Mouse (Mus musculus) layer of hippocampus, adult 8-10 months (tissue): ENCODE results near the gene Pnp2. TPM values are rescaled to one million over a fixed set of nuclear protein-coding genes. Genes with fewer than 3 reads are reported as not detected.
A peak's percentile ranks its signal among the peaks of the same experiment; 100 is the strongest.
"Not testable (repeated sequence)": the region's sequence is repeated elsewhere in the genome, so short reads cannot be mapped to it uniquely, and the experiment has no call there.

Experiments
- DNase-seq, 2 experiments: peaks; one replicate each; pipeline ENCODE4 v3.0.0; 2022; ENCODE audit warnings: low spot score in 2 of 2
- total RNA-seq, 4 experiments: library from RNA; stranded (reverse); gene quantifications; 2 replicates each; pipeline ENCODE4 v1.2.4; 2022

Gene Pnp2
- 1 to 10 TPM; 1.3 to 2.0 (median 1.5) TPM for total RNA-seq

DNA sequence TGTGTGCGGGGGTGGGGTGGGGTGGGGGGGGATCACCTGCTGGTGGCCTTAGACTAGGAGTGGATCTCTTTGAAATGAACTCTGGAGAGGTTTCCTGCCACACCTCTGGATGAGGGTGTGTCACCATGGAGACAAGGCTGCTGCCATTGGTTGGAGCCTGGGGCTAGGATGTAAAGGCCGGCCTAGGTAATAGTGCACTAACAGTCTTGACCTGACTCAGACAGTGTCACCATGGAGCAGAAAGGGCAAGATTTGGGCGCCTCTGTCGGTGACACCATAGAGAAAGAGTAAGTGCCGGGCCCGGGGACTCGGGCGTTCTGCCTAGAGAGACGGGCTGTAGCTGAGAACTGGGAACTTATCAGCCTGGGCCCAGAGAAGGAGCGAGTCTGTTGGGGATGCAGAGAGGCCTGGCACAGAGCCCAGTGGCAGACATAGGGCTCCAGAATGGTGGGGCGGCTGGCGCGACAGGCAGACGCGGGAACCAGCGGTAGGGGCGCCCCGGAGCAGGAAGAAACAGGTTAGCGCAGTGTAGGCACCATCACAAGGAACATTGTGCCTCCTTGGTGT is at the start of gene Pnp2:
TSS of gene Pnp2 (plus strand) at position 51 of the 567 bp plus-strand sequence.
- peak; percentile 34 to 42 for DNase-seq

DNA sequence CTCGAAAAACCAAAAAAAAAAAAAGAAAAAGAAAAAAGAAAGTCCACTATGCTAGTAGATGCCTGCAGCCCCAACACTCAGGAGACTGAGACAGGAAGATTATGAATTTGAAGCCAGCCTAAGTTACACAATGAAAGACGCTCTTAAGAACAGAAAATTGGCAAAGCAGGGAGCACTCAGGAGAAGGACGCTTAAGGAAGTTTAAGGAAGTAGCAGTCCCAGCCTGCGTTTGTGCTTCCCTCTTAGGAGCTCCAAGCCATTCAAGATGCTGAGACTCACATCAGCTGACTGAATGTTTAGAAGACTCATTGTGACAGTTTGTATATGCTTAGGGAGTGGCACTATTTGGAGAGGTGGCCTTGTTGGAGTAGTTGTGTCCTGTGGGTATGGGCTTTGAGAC is 47.7 kb upstream of the Pnp2 start:
- no peak for DNase-seq

DNA sequence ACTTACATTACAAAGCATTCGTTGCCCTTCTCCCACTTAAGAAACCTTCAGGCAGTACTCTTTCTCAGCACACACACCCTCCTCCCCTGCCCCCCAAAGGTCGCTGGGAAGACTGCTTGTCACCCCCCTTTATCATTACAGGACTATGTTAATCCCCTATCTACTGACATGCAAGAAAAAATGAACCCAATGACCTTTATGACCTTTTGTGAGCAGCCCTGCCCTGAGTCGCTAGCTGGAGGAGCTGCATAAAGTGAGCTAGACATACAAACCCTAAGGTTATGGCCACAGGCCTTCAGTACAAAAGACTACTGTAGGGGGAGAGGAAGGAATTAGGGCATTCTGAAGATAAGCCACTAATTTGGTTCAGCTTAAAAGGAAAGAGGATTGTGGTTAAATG is 44.4 kb upstream of the Pnp2 start:
- no peak for DNase-seq

DNA sequence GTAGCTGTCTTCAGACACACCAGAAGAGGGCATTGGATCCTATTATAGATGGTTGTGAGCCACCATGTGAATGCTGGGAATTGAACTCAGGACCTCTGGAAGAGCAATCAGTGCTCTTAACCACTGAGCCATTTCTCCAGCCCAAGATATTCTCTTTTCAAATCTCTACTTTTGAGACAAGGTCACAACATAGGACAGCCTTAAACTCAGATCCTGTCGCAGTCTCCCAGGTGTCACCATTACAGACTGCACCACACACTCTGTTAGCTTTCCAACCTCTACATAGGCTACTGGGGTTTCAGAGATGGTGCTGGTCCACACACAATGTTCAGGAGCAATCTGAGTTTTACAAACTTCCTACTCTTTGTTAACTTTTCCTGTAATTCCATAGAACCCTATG is 32.4 kb upstream of the Pnp2 start:
- not testable (repeated sequence) for DNase-seq

DNA sequence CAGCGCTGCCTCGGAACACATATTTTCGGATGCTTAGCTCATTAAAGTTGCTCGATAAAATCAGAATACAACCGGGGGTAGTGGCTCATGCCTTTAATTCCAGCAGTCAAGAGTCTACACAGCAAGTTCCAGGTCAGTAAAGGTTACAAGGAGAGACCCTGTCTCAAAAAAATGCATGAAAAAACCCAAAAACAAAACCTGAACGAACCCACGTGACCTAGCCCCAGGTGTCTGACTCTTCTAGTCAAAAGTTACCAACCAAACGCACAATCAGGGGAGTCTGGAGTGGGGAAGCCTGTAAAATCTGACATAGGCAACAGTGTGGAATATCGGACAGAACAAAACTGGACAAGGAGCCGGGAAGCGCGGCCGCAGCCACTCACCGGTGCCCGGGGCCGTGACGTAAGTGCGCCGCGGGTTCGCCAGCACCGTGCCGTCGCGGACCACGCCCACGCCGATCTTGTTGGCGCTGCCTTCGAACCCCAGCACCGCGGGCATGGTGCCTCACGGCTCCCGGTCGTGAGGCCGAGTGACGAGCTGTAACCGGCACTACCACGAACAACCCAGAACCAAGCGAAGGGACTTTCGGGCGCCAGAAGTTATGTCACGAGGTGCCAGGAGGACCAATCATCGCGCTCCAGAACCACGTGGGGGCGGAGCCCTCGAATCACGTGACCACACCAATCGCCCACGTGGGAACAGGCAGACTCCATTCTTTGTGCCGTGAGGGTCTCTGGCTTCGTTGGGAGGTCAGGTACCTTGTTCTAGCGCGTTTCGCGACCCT is 31.3 kb upstream of the Pnp2 start, which contains the start of the genes Osgep and Apex1:
TSS of gene Osgep (minus strand) at position 613 of the 784 bp plus-strand sequence.
TSS of gene Apex1 (plus strand) at position 688 of the 784 bp plus-strand sequence.
- peak; percentile 97 to 98 for DNase-seq

DNA sequence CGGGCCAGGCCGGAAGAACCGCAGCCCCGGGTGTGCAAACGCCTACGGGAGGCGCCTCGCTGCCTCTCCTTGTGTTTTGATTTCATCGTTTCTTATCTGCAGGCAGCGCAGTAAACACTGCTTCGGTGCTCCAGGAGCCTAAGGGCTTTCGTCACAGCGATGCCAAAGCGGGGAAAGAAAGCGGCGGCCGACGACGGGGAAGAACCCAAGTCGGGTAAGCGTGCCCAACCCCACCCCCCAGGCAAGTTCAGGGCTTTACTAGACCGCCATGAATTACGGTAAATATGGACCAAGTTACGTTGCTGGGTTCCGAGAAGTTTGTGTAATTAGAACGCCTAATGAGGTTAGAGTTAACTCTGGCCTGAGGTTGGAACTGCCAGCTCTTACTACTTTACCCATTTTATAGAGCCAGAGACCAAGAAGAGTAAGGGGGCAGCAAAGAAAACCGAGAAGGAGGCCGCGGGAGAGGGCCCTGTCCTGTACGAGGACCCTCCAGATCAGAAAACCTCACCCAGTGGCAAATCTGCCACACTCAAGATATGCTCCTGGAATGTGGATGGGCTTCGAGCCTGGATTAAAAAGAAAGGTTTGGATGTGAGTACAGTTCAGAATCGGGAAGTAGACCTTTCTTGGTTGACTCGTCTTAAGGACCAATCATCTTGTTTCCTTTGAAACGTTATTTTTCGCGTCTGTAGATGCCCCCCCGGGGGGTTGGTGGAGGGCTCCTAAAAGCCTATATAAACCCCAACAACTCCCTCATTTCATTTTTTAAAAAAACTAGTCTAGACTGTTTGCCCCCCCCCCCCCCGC is 30.5 kb upstream of the Pnp2 start:
- no peak for DNase-seq

DNA sequence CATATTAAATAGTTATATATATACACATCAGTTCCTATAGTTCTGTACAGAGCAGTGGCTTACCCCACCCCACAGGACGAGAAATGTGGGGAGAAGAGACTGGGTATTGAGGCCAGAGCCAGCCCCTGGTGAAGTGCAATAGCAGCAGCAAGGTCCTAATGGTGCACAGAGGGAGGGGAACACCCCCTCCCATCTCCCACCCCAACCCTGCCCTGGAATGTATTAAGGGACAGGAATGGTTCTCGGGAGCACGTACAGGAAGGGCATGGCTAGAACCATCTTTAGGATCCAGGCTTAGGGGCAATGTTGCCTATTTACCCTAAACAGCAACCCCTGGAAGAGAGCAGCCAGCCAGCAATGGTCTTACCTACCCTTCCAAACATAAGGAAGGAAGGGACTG is 28.4 kb upstream of the Pnp2 start:
- no peak for DNase-seq

DNA sequence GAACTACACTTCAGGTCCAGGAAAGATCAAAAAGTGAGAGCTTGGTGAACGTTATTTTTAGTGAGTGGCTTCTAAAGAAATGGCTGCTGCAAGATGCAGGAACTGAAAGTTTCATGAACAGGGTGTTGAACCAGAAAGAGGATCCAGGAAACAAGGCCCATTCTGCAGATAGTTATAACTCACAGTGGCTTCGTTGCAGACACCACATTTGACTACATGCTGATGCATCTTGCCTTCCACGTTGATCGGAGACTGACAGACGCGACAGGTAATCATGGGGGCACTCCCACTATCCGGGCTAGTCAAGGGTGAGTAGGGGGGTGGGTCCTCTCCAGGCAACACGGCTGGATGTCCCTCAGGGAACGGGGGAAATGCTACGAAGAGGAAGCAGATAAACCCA is 25.8 kb upstream of the Pnp2 start:
- DNase-seq: peak in 1 of 2 experiments; percentile 21

DNA sequence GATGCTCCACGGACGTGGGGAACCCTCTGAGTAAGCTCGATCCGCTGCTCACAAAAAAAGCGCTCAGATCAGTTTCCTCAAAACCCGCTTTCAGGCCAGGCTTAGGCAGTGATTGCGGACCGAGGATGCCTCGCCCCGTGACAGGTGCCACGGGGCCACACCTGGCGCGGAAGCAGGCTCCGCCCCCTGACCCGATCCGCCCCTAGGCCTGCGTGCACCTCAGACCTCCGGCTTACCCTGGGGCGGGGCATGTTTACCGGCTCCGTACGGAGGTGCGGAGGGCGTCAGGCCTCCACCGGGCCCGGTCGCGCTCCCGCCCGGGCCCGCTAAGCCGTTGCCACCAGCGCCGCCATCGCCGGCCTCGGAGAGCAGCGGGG is 25.4 kb upstream of the Pnp2 start:
- DNase-seq: no peak

DNA sequence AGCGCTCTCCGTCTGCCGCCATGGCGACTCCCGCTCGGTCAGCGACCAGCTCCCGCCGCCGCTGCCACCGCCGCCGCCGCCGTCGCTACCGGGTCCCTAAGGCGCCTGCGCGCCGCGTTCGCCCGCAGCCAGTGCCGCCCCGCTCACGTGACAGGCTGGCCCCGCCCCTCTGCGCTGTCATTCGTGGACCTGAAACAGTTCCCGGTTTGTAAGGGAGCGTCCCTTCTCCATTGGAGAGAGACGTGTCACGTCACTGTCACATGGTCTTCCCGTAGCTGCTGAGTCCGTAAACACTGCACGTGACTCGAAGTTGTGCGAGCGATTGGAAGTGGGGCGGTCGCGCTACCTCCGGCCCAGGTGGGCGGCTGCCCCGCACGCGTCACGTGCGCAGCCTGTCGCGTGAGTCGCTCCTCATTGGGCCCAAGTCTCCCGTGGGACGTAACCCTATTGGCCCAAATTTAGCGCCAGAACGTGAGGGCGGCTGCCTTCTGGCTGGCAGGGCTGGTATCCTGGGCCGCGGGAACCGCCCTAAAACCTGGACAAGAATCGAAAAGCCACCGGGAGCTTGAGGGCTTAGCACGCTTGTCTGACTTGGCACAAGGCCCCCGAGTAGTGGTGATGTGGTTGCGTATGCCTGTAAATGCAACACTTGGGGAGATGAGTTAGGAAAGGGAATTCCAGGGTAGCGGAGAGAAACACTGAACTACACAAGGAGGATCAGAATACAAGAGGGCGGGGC is 24.9 kb upstream of the Pnp2 start, which contains the start of the genes Pip4p1 and Pnp:
TSS of gene Pip4p1 (minus strand) at position 103 of the 739 bp plus-strand sequence.
TSS of gene Pnp (plus strand) at position 329 of the 739 bp plus-strand sequence.
- peak; percentile 99 to 100 for DNase-seq

DNA sequence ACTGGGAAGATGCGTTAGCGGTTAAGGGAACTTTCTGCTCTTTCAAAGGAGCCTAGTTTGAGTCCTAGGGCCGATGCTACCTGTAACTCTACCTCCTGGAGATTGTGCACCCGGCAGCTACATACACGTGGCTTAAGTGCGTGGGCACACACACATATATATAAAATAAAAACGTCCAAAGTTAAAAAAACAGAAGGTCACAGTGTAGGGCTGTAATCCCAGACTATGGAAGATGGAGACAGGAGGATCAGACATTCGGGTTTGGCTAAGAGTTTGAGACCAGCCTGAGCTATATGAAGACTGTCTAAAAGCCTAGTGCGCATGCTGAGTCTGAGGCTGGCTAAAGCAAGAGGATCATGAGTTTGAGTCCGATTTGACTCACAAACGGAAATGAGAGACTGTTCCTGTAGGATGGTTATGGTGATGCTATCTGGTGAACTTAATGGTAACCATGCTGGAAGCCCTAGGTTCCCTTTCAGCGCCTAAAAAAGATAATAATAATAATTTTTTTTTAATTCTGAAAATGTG is 24.2 kb upstream of the Pnp2 start:
- no peak for DNase-seq

DNA sequence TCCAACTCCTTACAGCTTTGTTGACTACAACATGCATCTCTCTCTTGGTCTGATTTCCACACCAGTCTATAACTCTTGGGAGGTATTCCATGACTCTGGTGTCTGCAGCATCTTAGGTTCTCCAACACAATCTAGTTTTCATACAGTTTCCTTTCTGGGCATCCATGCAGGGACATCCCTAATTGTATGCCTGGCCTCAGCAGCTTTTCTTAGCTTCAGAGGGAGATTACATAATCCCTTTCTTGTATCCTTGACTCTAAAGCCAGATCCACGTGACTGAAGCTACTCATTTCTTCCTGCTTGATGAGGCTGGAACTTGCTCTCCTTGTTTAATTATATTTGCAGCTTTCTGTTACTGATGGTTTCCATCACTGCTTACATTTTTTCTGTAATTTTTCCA is 19.1 kb upstream of the Pnp2 start:
- no peak for DNase-seq

DNA sequence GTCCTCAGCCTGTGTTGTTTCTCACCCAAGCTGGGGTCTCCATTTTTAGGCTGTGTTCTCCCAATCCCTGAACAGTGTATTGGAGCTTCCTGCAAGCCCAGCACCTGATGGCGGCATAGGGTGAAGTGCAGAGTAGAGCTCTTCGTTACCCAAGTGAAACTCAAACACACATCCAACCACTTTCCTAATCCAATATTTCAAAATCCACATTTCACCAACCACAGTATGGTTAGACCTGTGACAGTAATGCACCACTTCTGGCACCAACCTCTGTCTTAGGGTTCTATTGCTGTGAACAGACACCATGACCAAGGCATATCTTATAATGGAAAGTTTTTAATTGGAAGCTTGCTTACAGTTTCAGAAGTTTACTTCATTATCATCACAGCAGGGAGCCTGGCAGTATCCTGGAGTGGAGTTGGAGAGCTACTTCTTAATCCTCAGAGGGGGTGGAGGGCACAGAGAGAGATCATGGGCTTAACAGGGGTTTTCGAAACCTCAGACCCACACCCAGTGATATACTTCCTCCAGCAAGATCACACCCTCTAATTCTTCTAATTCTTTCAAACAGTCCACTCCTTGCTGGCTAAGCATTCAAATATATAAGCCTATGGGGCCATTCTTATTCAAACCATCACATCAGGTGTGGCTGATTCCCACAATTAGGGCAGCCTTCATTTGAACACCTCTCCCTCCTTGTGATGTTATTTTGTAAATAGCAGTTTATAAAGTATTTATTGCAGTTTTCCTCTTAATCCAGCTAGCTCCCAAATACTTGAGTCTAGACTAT is 17.5 kb upstream of the Pnp2 start:
- no peak for DNase-seq

DNA sequence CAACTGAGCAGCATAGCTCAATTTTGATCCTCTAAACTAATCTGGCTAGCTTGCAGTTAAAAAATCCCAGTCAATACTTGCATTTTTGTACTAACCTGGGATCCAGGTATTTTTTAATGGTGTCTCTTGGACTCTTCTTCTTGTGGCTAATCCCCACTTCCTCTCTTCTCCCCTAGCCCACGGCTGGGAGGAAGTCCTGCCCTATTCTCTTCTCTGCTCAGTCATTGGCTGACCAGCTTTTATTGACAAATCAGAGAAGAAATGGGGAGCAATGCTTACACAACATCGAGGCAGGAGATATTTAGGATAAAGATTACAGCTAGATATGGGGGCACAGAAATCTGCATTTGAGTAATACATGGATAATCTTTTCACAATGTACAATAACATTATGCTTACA is 16.9 kb upstream of the Pnp2 start:
- no peak for DNase-seq

DNA sequence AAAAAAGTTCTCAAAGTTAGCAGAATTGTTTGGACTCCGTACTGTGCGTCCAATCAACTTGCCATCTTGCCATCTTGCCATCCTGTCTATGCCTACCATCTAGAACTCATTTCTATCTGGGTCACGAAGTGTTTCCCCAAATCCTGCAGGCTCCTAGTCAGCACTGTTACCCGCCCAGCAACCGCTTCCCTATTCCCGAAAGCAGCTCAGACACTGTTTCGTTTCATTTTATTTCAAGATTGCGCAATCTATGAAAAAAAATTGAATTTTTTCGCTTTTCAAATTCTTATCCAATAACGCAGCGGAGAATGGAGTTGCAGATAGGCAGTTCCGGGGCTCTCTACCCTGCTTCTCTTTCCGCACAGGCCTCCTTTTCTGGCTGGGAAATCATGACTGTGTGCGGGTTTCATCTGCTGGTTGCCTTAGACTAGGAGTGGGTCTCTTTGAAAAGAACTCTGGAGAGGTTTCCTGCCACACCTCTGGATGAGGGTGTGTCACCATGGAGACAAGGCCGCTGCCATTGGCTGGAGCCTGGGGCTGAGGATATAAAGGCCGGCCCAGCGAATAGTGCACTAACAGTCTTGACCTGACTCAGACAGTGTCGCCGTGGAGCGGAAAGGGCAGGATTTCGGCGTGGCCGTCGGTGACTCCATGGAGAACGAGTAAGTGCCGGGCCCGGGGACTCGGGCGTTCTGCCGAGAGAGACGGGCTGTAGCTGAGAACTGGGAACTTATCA is 11.7 kb upstream of the Pnp2 start, which contains the start of gene Gm49342:
TSS of gene Gm49342 (plus strand) at position 586 of the 736 bp plus-strand sequence.
- DNase-seq: peak; percentile 87 to 89

DNA sequence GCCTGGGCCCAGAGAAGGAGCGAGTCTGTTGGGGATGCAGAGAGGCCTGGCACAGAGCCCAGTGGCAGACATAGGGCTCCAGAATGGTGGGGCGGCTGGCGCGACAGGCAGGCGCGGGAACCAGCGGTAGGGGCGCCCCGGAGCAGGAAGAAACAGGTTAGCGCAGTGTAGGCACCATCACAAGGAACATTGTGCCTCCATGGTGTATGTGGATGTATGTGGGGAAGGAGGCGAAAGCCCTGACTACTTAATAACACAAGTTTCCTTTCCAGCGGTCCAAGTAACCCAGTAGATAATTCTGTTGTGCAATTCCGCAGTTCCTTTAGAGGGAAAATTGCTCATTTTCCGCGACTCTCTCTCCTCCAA is 11.1 kb upstream of the Pnp2 start:
- DNase-seq: not testable (repeated sequence)

DNA sequence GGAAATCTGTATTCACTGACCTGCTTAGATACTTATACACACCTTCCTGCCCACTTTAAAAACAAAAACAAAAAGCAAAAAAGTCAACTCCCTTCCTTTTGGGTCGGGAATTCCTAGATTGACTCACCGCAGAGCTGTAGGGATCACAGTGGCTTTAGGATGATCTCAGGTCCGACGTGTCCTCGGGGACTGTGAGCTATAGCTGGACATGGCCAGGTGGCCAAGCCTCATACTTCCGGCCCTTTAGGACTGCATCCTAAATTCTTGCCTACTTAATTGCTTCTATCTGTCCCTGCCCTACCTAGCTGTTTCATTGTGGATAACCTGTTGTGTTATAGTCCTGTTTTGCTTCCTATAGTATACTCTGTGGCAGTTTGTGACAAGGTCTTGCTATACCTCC is 10.7 kb upstream of the Pnp2 start:
- DNase-seq: not testable (repeated sequence)

DNA sequence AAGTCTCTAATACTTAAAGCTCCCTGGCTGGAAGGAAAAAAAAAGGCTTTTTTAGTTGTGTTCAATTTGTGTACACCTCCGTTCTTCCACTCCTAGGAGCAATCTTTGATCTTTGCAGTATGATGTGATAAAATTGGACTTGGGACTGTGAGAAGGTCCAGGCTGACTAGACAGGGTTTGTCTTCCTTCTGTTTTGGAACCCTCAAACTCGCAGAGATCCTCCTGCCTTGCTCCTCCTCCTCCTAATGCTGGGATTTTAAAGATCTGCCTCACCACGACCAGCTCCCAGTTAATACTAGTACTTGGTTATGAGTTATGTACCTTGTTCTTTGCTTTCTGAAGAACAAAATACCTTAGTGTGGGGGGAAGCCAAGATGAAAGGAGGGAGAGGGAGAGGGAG is 10.3 kb upstream of the Pnp2 start:
- not testable (repeated sequence) for DNase-seq

DNA sequence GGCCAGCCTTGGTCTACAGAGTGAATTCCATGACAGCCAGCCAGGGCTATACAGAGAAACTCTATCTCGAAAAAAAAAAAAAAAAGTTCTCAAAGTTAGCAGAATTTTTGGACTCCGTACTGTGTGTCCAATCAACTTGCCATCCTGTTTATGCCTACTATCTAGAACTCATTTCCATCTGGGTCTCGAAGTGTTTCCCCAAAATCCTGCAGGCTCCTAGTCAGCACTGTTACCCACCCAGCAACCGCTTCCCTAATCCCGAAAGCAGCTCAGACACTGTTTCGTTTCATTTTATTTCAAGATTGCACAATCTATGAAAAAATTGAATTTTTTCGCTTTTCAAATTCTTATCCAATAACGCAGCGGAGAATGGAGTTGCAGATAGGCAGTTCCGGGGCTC is 305 bp upstream of the Pnp2 start:
- no peak for DNase-seq
